Mouse (Mus musculus) layer of hippocampus, adult 9-10 months (tissue): ENCODE results near the gene Rac1.
A peak's percentile ranks its signal among the peaks of the same experiment; 100 is the strongest.

Experiments
- DNase-seq: peaks from one replicate; pipeline ENCODE4 v3.0.0; 2022; ENCODE audit warnings: low spot score

Gene Rac1

GRCm38 (mm10) chr5:143491736-143492135 is 36.1 kb downstream of the Rac1 start:
- DNase-seq: no peak

- DNase-seq: no peak
Observed at GRCm38 (mm10) chr5:143489749-143490342, 38.0 kb downstream of the Rac1 start.

DNA sequence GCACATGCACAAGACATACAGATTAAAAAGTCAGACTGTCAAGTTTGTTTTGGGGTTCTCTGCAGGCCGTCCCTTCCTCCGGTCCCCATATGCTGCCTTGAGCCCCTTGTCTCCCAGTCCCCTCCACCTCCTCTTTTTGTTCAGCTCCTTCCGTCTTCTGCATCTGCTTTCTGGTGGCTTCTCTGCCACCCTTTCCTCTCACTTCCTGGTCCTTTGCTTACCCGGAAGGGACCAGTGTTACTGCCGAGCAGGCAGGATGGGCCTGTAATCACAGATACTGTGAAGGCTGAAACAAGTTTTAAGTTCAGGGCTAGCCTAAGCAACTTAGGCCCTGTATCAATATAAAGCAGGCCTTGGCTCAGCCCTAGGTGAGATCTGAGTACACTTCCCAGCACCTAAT is 39.8 kb downstream of the Rac1 start:
- DNase-seq: no peak

DNA sequence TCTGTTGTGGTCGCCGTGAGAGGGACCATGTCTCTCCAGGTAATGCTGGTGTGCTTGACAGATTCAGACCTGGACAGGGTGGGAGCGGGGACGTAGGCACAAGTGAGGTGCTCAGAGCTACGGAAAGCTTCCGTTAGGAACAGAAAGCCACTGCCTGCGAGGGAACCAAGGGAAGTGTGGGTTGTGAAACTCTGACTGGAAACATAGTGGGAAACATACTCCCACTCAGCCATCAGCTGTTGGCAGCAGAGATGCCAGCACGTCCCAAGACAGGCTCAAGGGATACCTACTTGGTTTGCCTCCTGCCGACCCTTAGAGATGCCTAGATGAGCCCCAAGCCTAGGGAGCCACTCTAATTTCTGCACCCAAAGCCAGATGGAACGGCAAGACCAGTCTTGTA is 40.6 kb downstream of the Rac1 start:
- no peak for DNase-seq

DNA sequence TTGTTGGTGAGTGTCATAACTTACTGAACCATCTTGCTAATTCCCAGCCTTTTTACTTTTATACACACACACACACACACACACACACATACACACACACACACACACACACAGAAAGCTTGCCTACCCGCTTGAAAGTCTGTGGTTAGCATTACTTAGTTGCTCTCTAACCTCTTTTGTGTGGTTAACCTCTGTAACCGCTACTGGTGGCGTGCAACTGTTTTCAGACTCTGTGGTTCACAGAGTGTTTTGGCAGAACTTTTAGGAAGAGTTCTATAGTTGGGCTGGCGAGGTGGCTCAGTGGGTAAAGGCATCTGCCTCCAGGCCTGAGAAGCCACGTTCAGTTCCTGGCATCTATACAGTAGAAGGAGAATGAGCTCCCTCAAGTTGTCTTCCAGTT is 42.9 kb downstream of the Rac1 start:
- no peak for DNase-seq

- no peak for DNase-seq
Observed at GRCm38 (mm10) chr5:143477901-143478300, 49.9 kb downstream of the Rac1 start.

DNA sequence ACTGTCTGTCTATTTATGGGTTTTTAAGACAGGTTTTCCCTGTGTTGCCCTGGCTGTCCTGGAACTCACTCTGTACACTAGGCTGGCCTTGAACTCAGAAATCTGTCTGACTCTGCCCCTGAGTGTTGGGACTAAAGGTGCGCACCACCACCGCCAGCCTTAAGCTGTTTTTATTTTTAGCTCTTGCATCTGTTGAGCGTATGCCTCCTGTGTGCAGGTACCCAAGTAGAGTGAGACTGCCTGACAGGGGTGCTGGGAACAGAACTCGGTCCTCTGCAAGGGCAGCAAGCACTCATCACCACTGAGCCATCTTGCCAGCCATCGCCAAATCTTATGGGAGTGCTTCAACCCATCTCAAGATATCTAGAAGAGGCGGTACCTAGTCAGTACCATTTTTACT is 51.8 kb downstream of the Rac1 start:
- no peak for DNase-seq

GRCm38 (mm10) chr5:143475153-143475844 is 52.5 kb downstream of the Rac1 start:
- no peak for DNase-seq

DNA sequence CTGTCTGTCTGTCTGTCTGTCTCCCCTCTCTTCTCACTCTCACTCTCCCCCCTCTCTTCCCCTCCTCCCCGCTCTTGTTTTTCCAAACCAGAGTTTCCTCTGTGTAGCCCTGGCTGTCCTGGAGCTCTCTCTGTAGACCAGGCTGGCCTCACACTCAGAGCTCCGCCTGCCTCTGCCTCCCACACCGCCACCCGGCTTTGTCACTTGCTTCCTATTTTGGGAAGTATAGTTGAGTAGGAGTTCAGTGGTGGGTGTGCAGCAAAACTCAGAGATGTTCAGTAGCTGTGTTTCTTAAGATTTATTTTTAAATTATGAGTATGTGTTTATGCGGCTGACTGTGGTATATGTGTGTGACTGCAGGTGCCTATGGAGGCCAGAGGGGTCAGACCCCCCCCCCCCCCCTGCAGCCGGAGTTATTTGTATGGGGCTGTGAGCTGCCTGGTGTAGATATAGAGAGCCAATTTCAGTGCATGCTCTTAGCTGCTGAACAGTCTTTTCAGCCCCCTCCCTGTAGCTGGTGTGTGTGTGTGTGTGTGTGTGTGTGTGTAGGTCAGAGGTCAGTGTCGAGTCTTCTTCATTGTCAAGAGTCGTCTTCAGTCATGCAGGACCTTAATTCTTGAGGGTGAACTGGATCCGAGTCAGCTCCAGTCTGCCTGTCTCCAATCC is 55.8 kb downstream of the Rac1 start:
- no peak for DNase-seq

DNA sequence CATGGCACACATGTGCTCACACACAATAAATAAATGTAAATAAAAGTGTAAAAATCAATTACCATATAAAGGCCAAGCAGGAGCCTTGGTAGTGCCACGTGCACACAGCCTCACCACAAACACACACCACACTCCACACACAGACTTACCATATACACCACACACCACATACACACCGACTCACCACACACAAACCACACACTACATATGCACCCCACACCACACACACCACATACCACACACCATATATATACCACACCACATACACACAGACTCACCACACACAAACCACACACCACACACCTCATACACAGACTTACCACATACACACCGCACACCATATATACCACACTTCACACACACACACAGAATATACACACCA is 56.7 kb downstream of the Rac1 start:
- DNase-seq: no peak

DNA sequence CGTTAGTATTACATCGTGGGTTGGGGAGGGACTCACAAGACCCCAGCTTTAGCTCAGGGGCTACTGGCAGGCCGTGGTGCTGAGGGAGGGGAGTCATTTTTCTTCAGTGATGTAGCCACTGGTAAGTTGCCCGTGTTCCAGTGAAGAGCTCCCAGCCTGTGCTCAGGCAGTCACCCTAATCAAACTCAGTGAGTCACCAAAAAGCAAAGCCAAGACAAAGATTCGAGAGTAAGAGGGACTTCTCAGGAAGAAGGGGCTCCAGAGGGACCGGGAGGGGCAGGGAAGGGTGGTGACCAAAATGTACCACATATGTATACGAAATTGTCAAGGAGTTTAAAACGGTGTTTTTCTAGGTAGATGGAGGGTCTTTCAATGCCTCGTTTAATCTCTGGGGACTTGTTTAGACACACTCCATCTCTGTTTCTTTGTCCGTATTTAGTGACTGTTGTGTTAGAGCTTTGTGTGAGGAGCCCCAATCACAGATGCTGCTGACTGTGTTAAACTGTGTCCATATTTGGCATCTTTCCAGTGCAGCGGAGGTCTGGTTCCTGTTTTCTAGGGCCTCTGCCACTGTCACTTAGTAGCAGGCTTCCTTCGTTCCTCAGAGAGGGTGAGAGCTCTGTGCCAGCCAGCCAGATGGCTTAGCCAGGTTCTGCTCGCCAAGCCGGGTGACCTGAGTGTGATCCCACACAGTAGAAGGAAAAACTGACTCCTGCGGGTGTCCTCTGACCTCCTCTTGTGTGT is 57.2 kb downstream of the Rac1 start:
- no peak for DNase-seq

DNA sequence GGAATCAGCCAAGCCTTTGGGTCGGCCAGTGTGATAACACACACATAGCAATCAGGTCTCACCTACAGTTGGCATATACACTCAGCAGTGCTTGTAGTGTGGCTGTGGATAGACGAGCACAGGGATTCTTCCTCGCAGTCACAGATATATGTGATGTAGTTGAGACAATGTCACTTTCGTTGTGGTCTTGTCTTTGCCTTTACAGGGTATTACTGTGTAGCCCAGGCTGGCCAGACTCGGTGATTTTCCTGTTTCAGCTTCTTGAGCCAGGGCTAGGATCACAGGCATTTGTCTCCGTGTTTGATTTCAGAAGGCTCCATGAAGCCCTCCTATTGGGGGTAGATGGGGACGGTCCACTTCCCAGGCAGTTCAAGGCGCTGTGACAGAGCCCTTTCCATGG is 58.2 kb downstream of the Rac1 start:
- DNase-seq: no peak

DNA sequence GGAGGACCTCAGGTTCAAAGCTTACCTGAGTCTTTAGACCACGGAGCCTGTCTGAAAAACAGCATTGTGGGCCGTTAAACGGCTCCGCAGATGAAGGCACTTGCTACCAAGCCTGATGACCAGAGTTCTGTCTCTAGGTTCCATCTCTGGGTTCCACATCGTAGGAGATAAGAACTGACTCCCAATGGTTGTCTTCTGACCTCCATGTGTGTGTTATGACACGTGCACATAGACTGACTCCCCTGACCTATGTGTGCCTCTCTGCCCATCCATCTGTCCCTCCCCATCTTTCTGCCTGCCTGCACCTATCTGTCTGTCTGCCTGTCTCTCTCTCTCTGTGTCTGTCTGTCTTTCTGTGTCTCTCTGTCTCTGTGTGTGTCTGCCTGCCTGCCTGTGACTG is 59.9 kb downstream of the Rac1 start:
- no peak for DNase-seq

DNA sequence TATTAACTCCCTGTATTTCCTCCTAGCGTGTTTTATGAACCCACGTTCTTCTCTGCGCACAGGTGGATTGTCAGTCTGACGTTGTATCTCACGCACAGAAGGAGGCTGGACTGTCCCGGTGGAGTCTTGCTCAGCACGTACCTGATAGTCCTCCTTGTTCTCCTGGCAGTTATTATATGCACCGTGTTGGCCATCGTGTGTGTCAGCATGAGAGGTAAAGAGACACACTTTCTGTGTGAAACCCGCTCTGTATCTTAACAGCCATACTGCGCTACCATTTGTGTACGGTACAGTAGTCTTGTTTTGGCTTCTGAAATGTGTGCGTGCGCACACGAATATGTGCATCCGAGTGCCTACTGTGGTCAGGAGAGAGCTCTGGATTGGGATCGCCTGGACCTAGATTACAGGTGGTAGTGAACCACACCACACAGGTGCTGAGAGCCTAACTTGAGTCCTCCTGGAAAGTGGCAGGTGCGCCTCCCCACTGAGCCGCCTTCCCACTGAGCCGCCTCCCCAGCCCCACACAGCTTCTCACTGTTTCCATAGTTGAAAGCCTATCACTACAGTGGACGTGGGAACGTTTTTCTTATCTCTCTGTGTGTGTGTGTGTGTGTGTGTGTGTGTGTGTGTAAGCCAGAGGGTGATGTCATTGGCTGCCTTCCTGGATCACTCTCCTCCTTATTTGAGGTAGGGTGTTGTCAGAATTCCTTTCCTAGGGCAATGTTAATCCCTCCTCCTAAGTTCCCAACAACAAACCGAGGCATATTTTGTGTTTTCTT is 60.8 kb downstream of the Rac1 start:
- DNase-seq: no peak

GRCm38 (mm10) chr5:143465156-143466085 is 62.4 kb downstream of the Rac1 start:
- DNase-seq: no peak

GRCm38 (mm10) chr5:143464757-143465118 is 63.1 kb downstream of the Rac1 start:
- DNase-seq: no peak

- DNase-seq: peak; percentile 79
Observed at GRCm38 (mm10) chr5:143464100-143464756, 63.6 kb downstream of the Rac1 start, which contains the start of gene Daglb. Gene Daglb, plus strand, starts transcription at chr5:143464584.

- no peak for DNase-seq
Observed at GRCm38 (mm10) chr5:143463671-143464070, 64.2 kb downstream of the Rac1 start.
